Mouse (Mus musculus): ENCODE measurements around the gene Zswim4.

The Zswim4 gene

DNA sequence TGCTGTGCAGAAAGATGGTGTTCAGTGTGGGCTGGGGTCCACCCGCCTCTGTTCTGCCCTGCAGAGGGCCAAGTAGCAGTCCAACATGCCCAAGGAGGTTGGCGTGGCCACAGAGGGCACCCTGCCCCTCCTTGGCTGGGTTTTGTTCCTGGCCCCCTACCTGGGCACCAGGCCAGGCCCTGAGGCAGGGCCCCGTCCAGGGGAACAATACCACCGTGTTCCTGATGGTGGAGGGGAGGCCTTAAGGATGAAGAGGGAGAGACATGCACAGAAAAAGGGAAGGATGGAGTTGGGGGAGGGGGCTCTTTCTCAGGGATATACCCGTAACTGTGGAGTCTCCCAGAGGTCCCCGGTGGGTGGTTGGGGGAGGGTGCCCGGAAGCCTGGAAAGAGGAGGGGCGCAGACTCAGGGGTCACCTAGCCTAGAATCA, 36.7 kb downstream of the Zswim4 start:
- no peak for DNase-seq (ENCODE audit: low read depth, low spot score)

- no peak for DNase-seq (ENCODE audit: low read depth, low spot score)
These were observed 37.3 kb downstream of the Zswim4 start for GRCm38 (mm10) chr8:84199348-84200125.

GRCm38 (mm10) chr8:84198871-84199270, 38.0 kb downstream of the Zswim4 start:
- DNase-seq (ENCODE audit: low read depth, low spot score) = no peak

DNA sequence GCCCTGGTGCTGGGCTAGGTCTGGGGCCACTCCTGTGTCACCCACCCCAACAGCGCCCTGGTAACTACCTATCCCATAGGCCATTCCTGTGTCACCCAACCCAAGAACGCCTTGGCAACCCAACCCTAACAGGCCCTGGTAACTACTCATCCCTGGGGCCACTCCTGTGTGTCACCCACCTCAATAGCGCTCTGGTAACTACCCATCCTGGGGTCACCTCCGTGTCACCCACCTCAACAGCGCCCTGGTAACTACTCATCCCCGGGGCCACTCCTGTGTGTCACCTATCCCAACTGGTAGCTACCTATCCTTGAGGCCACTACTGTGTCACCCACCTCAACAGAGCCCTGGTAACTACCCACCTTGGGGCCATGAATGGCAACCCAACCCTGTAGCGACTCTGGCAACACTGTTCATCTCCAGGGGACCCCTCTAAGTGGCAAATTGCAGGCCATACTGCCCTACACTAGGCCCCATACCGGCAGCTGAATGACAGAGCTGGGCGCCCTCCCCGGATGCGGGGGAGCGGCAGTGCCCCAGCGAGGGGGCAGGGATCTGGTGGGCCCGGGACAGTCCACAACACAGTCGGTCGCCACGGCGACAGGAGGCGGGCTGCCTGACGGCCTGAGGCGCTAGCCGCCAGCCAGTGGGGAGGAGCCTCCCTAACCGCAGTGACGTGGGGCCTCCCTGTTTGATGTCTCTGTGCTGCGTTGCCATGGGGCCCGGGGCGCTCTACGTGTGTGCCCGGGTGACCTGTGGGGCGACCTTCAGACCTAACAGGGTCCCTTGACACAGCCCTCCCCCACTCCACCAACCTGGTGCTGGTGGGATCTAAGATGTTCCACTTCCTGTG, 38.7 kb downstream of the Zswim4 start:
- DNase-seq (ENCODE audit: low read depth, low spot score) = no peak

DNA sequence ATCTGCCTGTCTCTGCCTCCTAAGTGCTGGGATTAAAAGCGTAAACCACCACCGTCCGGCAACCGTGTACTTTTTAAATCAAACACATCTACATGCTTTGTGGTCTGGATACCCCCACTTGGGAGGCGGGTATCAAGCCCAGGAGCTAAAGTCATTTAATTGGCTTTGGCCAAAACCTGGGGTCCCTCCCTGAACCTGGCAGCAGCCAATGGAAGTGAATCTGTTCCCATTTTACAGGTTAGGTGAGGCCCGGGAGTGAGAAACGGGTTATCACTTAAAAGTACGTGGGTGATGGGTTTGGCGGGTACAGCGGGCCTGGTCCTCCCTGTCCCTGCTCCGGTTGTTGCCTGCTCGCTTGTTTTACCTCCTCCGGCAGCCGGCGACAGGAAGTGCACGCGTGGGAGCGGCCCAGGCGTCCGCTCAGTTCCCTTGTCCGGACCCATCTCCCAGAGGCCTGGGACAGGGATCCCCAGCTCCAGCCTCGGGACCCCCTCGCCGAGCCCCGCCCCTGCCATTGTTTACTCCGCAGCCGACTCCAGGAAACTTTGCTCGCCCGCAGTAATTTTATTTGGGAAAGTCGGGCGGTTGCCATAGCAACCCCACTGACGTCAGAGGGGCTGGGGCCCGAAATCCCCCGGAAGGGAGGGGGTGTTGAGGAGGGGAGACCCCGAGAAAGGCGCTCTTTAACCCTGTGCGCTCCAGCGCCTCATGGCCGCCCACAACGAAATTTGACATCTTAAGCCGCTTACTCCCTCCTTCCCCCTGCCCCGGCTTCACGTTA, 39.5 kb downstream of the Zswim4 start:
- no peak for DNase-seq (ENCODE audit: low read depth, low spot score)

DNA sequence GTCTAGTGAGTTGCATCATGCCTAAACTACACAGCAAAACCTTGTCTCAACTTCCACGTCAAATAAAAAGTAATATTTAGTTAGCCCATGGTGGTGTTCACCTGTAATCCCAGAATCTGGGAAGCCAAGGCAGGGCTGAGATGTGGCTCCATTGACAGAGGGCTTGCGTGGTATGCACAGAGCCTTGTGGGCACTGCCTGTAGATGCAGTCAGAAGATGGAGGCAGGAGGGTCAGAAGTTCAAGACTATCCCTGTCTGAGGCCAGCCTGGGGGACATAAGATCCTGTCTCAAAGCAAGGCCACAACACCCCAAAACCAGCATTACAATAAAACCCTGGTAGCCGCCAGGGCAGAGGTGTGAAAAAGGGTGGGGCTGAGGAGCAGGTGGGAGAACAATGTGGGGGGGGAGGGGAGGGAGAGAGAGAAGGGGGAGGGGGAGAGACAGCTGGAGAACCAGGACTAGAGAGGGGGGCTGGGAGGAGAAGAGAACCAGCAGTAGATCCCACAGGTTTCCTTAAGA, 42.6 kb downstream of the Zswim4 start:
- DNase-seq (ENCODE audit: low read depth, low spot score) = no peak

DNA sequence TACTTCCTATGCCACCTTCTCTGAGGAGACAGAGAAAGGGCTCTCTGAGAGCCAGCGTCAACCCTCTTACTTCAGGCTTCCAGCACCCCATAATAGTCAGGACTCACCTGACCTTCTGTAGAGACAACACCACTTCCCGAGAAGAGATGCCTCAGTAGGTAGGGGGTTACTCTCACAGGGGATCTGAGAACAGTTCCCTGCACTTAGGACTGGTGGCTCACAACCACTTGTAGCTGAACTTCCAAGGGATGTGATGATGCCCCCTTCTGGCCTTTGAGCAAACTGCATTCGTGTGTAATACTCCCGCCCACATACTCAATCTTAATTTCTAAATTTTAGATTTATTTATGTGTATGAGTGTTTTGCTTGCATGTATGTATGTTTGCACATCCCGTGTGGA, 43.3 kb downstream of the Zswim4 start:
- no peak for DNase-seq (ENCODE audit: low read depth, low spot score)

- no peak for DNase-seq (ENCODE audit: low read depth, low spot score)
These were observed 43.7 kb downstream of the Zswim4 start for GRCm38 (mm10) chr8:84193161-84193560.

GRCm38 (mm10) chr8:84192555-84192954, 44.3 kb downstream of the Zswim4 start:
- no peak for DNase-seq (ENCODE audit: low read depth, low spot score)

GRCm38 (mm10) chr8:84192023-84192422, 44.8 kb downstream of the Zswim4 start:
- DNase-seq (ENCODE audit: low read depth, low spot score) = no peak

GRCm38 (mm10) chr8:84190191-84190867, 46.5 kb downstream of the Zswim4 start:
- no peak for DNase-seq (ENCODE audit: low read depth, low spot score)

GRCm38 (mm10) chr8:84189603-84190002, 47.3 kb downstream of the Zswim4 start:
- no peak for DNase-seq (ENCODE audit: low read depth, low spot score)

DNA sequence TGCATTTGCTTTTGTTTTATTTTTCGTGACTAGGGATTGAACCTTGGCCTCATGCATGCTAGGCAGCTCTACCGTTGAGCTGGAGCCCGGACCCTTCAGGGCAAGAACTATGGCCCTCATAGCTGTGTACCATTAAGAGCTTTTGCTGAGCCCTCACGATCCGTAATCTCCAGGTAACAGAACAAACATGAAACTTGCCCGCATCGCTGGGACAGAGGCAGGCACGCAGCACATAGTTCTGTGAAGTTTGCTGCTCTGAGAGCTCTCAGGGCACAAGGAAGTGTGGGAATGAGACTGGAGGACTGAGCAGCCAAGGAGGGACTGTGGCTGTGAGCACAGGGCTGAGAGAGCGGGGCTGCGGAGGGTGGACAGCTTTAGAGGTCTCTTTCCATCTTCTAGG, 48.2 kb downstream of the Zswim4 start:
- no peak for DNase-seq (ENCODE audit: low read depth, low spot score)

DNA sequence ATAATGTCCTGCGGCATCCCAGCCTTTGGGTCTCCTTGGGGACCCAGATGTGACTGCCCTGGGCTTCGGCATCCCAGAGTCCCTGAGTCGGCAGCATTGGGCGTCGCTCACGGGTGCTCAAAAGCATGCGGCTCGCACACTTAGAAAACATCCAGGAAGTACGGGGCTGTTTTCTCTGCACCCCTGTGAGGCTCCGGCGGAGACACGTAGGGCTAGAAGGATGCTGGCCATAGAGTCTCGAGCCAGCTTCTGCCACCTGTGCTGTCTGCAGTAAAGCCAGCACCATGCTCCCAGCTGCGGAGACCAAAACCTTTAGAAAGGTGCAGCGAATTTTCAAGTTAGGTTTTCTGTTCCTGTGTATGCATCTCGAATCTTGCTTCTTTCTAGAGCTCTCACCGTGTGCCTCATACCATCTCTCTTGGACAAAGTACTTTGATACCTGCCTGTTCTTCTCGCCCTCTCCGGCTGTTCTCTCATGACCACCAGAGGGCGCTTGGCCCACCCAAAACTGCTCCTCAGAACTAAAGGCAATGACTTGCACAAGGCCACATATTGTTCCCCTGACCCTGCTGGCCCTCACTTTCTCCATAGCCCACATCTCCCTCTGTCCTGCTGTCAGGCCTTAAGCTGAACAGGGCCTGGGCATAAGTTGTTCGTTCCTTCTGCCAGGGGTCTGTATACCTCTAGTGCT, 49.6 kb downstream of the Zswim4 start:
- DNase-seq (ENCODE audit: low read depth, low spot score) = no peak

- peak; percentile 59 for DNase-seq (ENCODE audit: low read depth, low spot score)
These were observed 50.3 kb downstream of the Zswim4 start for GRCm38 (mm10) chr8:84186547-84186946.

GRCm38 (mm10) chr8:84185117-84185516, 51.7 kb downstream of the Zswim4 start, which contains the start of gene Nanos3:
TSS of gene Nanos3 (minus strand) at chr8:84185217.
- DNase-seq (ENCODE audit: low read depth, low spot score) = no peak

- no peak for DNase-seq (ENCODE audit: low read depth, low spot score)
These were observed 52.5 kb downstream of the Zswim4 start for GRCm38 (mm10) chr8:84184085-84185043.

- DNase-seq (ENCODE audit: low read depth, low spot score) = no peak
These were observed 53.4 kb downstream of the Zswim4 start for GRCm38 (mm10) chr8:84183261-84184084.

Data from retina, adult 2 months (tissue).